Mouse (Mus musculus) megakaryocyte, embryonic 14.5 days (primary cell): ENCODE data around the gene Rundc3a.

Experiments used
- FLI1 ChIP-seq: IDR thresholded peaks from 2 replicates; pipeline ENCODE4 v1.6.1; 2012; ENCODE audit warnings: low read length, inconsistent platforms, mixed read lengths
- GATA1 ChIP-seq: IDR thresholded peaks from 3 replicates; pipeline ENCODE4 v1.6.1; 2012; ENCODE audit warnings: mixed read lengths, low read length, inconsistent platforms, borderline replicate concordance

- no peak for TF ChIP-seq GATA1
- TF ChIP-seq FLI1, result no peak
Observed at GRCm38 (mm10) chr11:102439093-102440082, 46.2 kb downstream of the Rundc3a start.
